Mouse (Mus musculus) neural tube, embryonic 12.5 days (tissue): Measurements from ENCODE around the gene Gabbr1. TPM values are rescaled to one million over a fixed set of nuclear protein-coding genes. Genes with fewer than 3 reads are reported as not detected.
A peak's percentile ranks its signal among the peaks of the same experiment; 100 is the strongest.

Experiments
- ATAC-seq: fragments of 200-750 bp; cut with Nextera tagmentation; 2 replicates; pipeline ENCODE4 v1.8.0; 2017; ENCODE audit warnings: low read depth, mild to moderate bottlenecking, moderate TSS enrichment, moderate library complexity; ENCODE audit not compliant: low FRiP score
- H3K27ac ChIP-seq: fragments of 300-500 bp; sonication (generic); 2 replicates; pipeline ENCODE4 v1.5.1; 2016
- H3K27me3 ChIP-seq: fragments of 300-500 bp; sonication (generic); replicated peaks from 2 replicates; pipeline ENCODE4 v1.6.1; 2016; ENCODE audit warnings: mild to moderate bottlenecking
- H3K36me3 ChIP-seq: fragments of 300-500 bp; sonication (generic); 2 replicates; pipeline ENCODE4 v1.6.1; 2016; ENCODE audit warnings: mild to moderate bottlenecking
- H3K4me1 ChIP-seq: fragments of 300-500 bp; sonication (generic); 2 replicates; pipeline ENCODE4 v1.6.1; 2016
- H3K4me2 ChIP-seq: fragments of 300-500 bp; sonication (generic); replicated peaks from 2 replicates; pipeline ENCODE4 v1.6.1; 2016; ENCODE audit warnings: mild to moderate bottlenecking
- H3K4me3 ChIP-seq: fragments of 300-500 bp; sonication (generic); 2 replicates; pipeline ENCODE4 v1.5.1; 2016
- H3K9ac ChIP-seq: fragments of 300-500 bp; sonication (generic); 2 replicates; pipeline ENCODE4 v1.6.1; 2016; ENCODE audit warnings: mild to moderate bottlenecking
- H3K9me3 ChIP-seq: fragments of 300-500 bp; sonication (generic); 2 replicates; pipeline ENCODE4 v1.6.1; 2016; ENCODE audit warnings: mild to moderate bottlenecking
- WGBS: fragments of 180-500 bp; shearing (Covaris S2); methylation state at CpG from one replicate; pipeline ENCODE4 v1.1.7; 2016; 5-methylcytosine and 5-hydroxymethylcytosine counted together
- polyA plus RNA-seq: library from polyadenylated mRNA; unstranded; fragments of >200 nt; fragmentation: Nextera tagmentation; extraction: Ambion mirVana; gene quantifications from 2 replicates; pipeline ENCODE4 v1.2.1, GENCODE M21; 2016

The Gabbr1 gene
- 44.6 and 47.0 TPM in 2 replicates for polyA plus RNA-seq

GRCm38 (mm10) chr17:37045611-37046311, at the start of gene Gabbr1:
Gene Gabbr1 (plus strand): TSS chr17:37045966.
- Histone ChIP-seq H3K9me3 (no peaks in the 10 kb centered on the region), H3K4me3 (peak within 1 kb of the TSS; percentile 79), H3K4me2 (peak within 1 kb of the TSS; percentile 85), H3K36me3 (no peaks in the 10 kb centered on the region), H3K9ac (peak within 1 kb of the TSS; percentile 94), H3K4me1 (peaks cover 35% of the 10 kb centered on the region), H3K27ac (peak within 1 kb of the TSS; percentile 81), H3K27me3 (peaks cover 8% of the 10 kb centered on the region)
- ATAC-seq, result peak; percentile 79
- WGBS, result under 1% methylated on average over 42 of the region's 55 CpGs

DNA sequence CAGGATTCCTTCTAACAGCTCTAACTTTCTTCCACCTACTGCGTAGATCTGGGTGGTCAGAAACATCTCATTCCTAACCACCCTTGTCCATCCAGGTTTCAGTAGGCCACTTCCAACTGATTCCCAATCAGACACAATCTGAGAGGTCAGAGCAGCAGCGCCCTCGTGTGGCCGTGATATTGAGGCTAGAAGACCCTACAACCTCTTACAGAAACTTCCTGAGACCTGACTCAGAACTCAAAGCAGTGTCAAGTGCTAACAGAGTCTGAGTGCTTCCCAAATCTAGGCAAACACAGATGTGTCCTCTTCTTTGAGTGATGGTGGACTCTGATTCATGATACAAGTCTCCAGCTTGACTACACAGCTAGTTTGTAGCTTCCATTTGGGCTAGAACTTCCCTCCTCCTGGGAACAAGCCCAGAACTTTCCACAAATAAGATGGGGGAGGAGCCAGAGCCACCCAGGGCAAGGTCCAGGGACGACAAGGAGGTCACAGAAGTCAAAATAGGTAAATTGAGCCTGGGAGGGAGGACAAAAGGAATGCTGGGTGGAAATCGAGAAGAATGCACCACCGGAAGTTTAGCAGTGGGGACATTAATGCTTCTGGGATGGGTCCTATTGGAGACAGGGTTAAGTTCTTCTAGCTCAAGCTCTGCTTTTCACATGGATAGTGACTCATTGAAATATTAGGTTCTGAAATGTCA, 48.6 kb upstream of the Gabbr1 start:
- no peak overlapping the region for H3K27ac ChIP-seq
- H3K9me3 ChIP-seq, result no peaks in the 10 kb centered on the region
- no peak overlapping the region for H3K4me3 ChIP-seq
- no peak overlapping the region for H3K9ac ChIP-seq
- ATAC-seq, result peak; percentile 52; the same call in 1 of the 2 replicates
- no peaks in the 10 kb centered on the region for H3K27me3 ChIP-seq
- H3K4me2 ChIP-seq, result no peak overlapping the region
- no peaks in the 10 kb centered on the region for H3K36me3 ChIP-seq
- 32% methylated on average over 7 of the region's 7 CpGs for WGBS
- no peaks in the 10 kb centered on the region; the same call in 1 of the 2 replicates for H3K4me1 ChIP-seq

- Histone ChIP-seq H3K9me3 (no peaks in the 10 kb centered on the region), H3K4me3 (no peak overlapping the region), H3K4me1 (no peaks in the 10 kb centered on the region; the same call in 1 of the 2 replicates), H3K36me3 (no peaks in the 10 kb centered on the region), H3K27ac (no peak overlapping the region), H3K4me2 (no peak overlapping the region), H3K27me3 (no peaks in the 10 kb centered on the region), H3K9ac (no peak overlapping the region)
- no peak for ATAC-seq
- 81% methylated on average over 2 of the region's 2 CpGs for WGBS
These were observed 47.3 kb upstream of the Gabbr1 start for GRCm38 (mm10) chr17:36998477-36998876.

GRCm38 (mm10) chr17:37000863-37001262, 44.9 kb upstream of the Gabbr1 start, which contains the start of gene Zfp57:
Gene Zfp57 (plus strand): TSS chr17:37001163.
- Histone ChIP-seq H3K27ac (no peak within 1 kb of the TSS), H3K4me1 (no peaks in the 10 kb centered on the region; the same call in 1 of the 2 replicates), H3K9ac (no peak within 1 kb of the TSS), H3K27me3 (no peaks in the 10 kb centered on the region), H3K9me3 (no peaks in the 10 kb centered on the region), H3K4me2 (peak within 1 kb of the TSS; percentile 63), H3K36me3 (peaks cover 2% of the 10 kb centered on the region; the same call in 1 of the 2 replicates), H3K4me3 (peak within 1 kb of the TSS; percentile 73)
- 91% methylated on average over 7 of the region's 7 CpGs for WGBS
- ATAC-seq, result no peak

DNA sequence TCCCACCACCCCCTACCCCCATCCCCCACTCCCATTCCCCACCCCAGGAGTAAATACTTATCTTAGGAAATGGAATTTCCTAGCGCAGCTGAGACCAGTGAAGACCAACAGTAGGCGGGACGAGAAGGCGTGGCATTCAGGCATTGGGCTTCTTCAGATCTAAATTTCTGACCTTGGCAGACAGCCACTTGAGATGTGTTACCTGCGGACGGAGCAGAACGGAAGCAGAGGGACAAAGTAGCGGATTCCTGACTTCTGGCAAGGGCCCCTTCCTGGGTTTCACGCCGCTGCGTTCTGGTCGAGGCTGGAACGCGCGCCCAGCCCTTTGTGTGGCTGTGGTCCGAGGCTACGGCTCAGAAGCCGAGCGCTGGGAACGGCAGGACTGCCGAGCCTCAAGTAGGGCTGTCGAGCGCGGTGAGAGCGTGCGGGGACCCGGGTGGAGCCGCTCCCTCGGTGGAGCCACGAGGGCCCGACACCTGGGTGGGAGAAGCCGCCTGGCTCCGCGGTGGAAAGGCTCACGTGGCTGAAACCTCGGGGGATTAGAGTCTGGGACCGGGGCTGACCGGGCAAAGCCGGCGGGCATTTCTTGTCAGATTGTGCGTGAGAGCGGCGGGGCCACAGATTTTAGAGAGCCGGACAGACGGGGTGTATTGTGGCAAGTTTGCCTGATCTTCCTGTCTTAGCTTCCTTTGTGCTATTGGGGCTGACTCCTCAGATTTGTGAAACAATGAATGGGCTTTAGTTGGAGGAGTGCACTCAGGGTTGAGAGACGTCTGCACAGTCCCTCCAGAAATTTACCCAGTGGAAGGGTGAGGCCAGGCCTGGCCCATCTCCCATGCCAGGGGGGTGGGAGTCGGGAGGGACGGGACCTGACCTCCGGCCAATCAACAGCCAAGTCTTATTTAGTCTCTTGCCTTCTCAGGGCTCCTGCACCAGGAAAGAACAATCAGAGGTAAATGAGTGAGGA, 43.1 kb upstream of the Gabbr1 start:
- H3K36me3 ChIP-seq, result peaks cover 18% of the 10 kb centered on the region; the same call in 1 of the 2 replicates
- WGBS, result under 1% methylated on average over 49 of the region's 49 CpGs
- peak; percentile 88 for ATAC-seq

GRCm38 (mm10) chr17:37003366-37003765, 42.4 kb upstream of the Gabbr1 start:
- 0 out of 2 replicates have a peak overlapping the region, but pooled peaks have one; percentile 87 for H3K27ac ChIP-seq
- no peaks in the 10 kb centered on the region for H3K9me3 ChIP-seq
- peaks cover 25% of the 10 kb centered on the region for H3K36me3 ChIP-seq
- H3K27me3 ChIP-seq, result no peaks in the 10 kb centered on the region
- peak overlapping the region; percentile 73 for H3K4me3 ChIP-seq
- WGBS, result 48% methylated on average over 4 of the region's 4 CpGs
- no peak; the same call in 1 of the 2 replicates for ATAC-seq
- peak overlapping the region; percentile 63 for H3K4me2 ChIP-seq
- no peaks in the 10 kb centered on the region; the same call in 1 of the 2 replicates for H3K4me1 ChIP-seq
- H3K9ac ChIP-seq, result peak overlapping the region; percentile 89

More for the DNA sequence above, 43.1 kb upstream of the Gabbr1 start:
- H3K27me3 ChIP-seq, result no peaks in the 10 kb centered on the region
- H3K9me3 ChIP-seq, result no peaks in the 10 kb centered on the region
- peak overlapping the region; percentile 89 for H3K9ac ChIP-seq
- H3K4me2 ChIP-seq, result peak overlapping the region; percentile 63
- no peaks in the 10 kb centered on the region; the same call in 1 of the 2 replicates for H3K4me1 ChIP-seq
- H3K27ac ChIP-seq, result peak overlapping the region; percentile 87
- peak overlapping the region; percentile 73 for H3K4me3 ChIP-seq

GRCm38 (mm10) chr17:37008161-37008560, 37.6 kb upstream of the Gabbr1 start:
- no peak overlapping the region for H3K4me2 ChIP-seq
- H3K27ac ChIP-seq, result no peak overlapping the region
- 96% methylated on average over 6 of the region's 6 CpGs for WGBS
- H3K36me3 ChIP-seq, result peaks cover 59% of the 10 kb centered on the region
- no peaks in the 10 kb centered on the region for H3K4me1 ChIP-seq
- no peaks in the 10 kb centered on the region for H3K27me3 ChIP-seq
- no peak for ATAC-seq
- H3K9me3 ChIP-seq, result no peaks in the 10 kb centered on the region
- H3K4me3 ChIP-seq, result no peak overlapping the region
- no peak overlapping the region for H3K9ac ChIP-seq

DNA sequence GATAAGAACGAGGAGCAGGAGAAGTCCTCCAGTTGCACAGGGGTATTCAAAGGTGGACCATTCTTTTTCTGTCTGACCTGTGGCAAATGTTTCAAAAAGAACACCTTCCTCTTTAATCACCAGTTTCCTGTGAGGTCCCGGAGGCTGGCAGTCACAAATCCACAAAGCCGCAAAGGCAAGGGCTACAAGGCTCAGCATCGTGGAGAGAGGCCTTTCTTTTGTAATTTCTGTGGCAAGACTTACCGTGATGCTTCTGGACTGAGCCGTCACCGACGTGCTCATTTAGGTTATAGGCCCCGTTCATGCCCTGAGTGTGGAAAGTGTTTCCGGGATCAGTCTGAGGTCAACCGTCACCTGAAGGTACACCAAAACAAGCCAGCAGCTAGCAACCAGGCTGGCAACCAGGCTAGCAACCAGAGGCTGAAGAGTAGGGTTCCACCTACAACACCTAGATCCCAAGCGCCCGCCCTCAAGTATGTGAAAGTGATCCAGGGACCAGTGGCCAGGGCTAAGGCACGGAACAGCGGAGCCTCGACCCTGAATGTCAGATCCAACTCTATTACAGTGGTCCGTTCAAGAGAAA, 36.2 kb upstream of the Gabbr1 start:
- H3K4me1 ChIP-seq, result no peaks in the 10 kb centered on the region
- H3K27me3 ChIP-seq, result no peaks in the 10 kb centered on the region
- H3K4me2 ChIP-seq, result no peak overlapping the region
- H3K9ac ChIP-seq, result no peak overlapping the region
- H3K27ac ChIP-seq, result no peak overlapping the region
- H3K36me3 ChIP-seq, result peaks cover 59% of the 10 kb centered on the region
- H3K9me3 ChIP-seq, result no peaks in the 10 kb centered on the region
- 93% methylated on average over 17 of the region's 17 CpGs for WGBS
- no peak overlapping the region for H3K4me3 ChIP-seq
- no peak for ATAC-seq

DNA sequence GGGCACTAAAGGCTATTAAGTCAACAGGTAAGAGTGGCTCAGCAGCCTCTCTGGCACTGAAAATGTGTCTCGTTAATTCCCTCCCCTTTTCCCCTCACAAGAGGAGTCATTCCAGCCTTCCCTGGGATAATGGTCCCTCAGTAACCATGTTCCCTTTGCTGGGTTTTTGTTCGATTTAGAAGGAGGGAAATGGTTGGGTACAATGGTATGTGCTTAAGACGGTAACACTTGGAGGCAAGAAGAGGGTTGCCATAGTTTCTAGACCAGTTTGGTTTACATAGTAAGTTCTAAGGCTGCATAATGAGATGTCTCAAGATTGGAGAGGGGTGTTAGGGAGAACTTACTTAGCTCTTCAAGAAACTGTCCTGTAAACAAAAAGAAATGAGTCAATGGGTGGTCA, 34.0 kb upstream of the Gabbr1 start:
- H3K9me3 ChIP-seq, result no peaks in the 10 kb centered on the region
- H3K27ac ChIP-seq, result no peak overlapping the region
- H3K4me2 ChIP-seq, result no peak overlapping the region
- no peak overlapping the region for H3K4me3 ChIP-seq
- no peaks in the 10 kb centered on the region for H3K4me1 ChIP-seq
- H3K9ac ChIP-seq, result no peak overlapping the region
- H3K36me3 ChIP-seq, result peaks cover 50% of the 10 kb centered on the region
- no peaks in the 10 kb centered on the region for H3K27me3 ChIP-seq
- WGBS, result 82% methylated on average over 3 of the region's 3 CpGs
- ATAC-seq, result no peak

GRCm38 (mm10) chr17:37012141-37012540, 33.6 kb upstream of the Gabbr1 start:
- no peak overlapping the region for H3K4me3 ChIP-seq
- WGBS, result 71% methylated on average over 5 of the region's 5 CpGs
- H3K27me3 ChIP-seq, result no peaks in the 10 kb centered on the region
- H3K4me2 ChIP-seq, result no peak overlapping the region
- H3K9ac ChIP-seq, result no peak overlapping the region
- no peaks in the 10 kb centered on the region for H3K9me3 ChIP-seq
- no peak overlapping the region for H3K27ac ChIP-seq
- peaks cover 46% of the 10 kb centered on the region for H3K36me3 ChIP-seq
- no peaks in the 10 kb centered on the region for H3K4me1 ChIP-seq
- no peak for ATAC-seq

GRCm38 (mm10) chr17:37016333-37016732, 29.4 kb upstream of the Gabbr1 start:
- Histone ChIP-seq H3K27me3 (no peaks in the 10 kb centered on the region), H3K36me3 (peaks cover 5% of the 10 kb centered on the region; the same call in 1 of the 2 replicates), H3K9ac (no peak overlapping the region), H3K4me3 (no peak overlapping the region), H3K4me2 (no peak overlapping the region), H3K4me1 (no peaks in the 10 kb centered on the region), H3K27ac (no peak overlapping the region), H3K9me3 (no peaks in the 10 kb centered on the region)
- no peak for ATAC-seq
